Mouse (Mus musculus): ENCODE data around the gene Dnaaf2. TPM values are rescaled to one million over a fixed set of nuclear protein-coding genes. Genes with fewer than 3 reads are reported as not detected.
"Not testable (repeated sequence)": the region's sequence is repeated elsewhere in the genome, so short reads cannot be mapped to it uniquely, and the experiment has no call there.

The Dnaaf2 gene
- total RNA-seq, 2 experiments from 2014 or later: 0.56 to 0.62 TPM

DNA sequence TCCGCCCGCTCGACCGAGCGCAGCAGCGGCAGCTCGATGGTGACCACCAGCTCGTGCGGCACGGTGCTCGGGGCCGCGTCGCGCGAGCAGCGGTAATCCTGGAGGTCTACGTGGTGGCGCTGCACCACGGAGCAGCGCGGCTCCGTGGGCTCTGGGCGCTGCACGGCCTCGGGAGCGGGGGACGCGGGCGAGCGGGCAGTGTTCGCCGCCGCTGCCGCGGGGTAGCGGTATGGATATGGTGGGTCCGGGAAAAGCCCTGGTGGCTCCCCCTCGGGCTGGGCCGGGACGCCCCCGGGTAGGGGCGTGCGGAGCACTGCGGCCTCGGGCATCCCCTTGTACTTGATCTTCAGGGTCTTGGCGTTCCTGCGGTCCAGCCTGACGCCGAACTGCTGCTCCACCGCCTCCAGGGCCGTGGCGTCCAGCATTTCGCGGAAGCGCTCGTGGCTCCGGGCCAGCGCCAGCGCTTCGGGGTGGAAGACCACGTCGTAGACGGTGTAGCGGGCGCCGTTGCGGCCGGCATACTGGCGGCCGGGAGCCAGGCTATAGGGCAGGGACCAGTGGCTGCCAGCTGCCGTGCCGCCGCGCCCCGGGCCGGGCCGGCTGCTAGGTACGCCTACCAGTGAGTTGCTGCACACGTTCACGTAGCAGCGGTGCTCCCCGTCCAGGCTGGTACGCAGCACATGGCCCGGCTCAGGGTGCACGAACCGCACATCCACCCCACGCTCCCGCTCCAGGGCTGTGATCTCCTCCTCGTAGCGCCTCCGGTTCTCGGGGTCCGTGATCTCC lies 658 bp downstream of the Dnaaf2 start:
- DNase-seq: peak; percentile 36

DNA sequence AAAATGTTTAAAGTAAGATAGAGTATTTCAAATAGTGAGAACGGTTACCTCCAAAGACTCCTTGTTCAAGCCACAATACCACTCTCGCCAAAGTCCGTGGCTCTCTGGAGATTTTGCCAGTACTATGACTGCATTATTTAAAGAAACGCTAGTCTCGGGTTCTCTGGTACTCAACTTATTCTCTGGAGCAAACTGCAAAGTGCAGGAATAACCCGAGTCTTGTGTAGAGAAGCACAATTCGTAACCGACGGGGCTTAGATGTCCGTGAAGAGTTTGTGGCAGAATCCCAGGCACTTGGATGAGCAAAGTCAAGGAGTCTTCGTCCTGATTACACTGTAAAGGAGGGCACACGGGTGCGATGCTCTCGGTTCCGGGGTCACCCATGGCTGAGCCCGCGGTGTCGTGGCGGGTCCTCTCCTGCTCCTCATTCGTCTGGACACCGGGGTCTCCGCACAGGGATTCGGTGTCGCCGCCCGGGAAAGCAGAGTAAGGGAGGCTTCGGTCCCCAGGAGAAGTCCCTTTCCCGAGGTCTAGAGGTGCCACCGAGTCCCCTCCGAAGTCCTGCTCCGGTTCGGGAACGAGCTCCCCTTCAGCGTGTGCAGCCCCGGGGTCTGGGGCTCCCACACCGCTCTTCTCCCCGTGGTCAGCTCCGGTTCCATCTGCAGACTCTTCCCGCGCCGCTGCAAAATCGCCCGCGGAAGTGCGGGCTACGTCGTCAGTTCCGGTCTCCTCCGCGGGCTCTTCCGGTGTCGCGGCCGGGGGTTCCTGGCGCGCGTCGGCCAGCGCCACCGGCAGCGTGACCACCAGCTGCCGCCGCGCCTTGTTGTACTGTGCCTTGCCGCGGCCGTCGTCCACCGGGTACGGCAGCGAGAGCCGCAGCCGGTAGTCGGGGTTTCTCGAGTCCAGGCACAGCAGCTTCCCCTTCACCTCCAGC lies 1.5 kb downstream of the Dnaaf2 start, which contains the start of gene Gm49383:
TSS of gene Gm49383 (minus strand) at position 661 of the 934 bp plus-strand sequence.
- peak; percentile 50 for DNase-seq

DNA sequence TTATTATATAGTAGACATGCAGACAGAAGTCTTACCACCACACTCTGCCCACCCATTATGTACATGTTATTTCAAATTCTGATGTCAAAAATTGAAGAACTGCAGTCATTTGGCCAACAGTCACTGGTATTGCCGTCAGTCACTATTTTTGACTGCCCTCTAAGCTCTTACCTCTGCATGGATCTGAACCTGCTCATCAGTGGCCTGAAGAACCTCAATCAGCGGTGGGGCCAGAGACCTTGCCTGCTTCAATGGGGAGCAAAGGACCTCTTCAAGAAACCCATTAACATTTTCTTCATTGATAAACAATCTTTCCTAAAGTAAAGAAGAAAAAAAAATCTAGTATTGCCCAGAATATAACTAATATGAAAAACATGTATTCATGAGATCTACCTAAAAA lies 5.6 kb downstream of the Dnaaf2 start:
- no peak for DNase-seq

DNA sequence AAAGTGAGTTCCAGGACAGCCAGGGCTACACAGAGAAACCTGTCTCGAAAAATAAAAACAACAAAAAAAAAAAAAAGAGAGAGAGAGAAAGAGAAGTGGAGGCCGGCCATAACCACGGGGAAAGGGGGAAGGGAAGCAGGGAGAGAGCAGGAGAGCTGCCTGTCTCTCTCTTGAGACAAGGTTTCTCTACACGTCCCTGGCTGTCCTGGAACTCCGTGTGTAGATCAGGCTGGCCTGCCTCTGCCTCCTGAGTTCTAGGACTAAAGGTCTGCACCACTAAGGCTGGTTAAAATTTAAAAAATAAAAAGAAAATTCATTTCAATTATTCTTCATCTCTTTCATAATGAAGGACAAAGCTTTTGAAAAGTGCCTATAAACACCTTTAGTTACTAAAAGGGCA lies 6.8 kb downstream of the Dnaaf2 start:
- DNase-seq: no peak

DNA sequence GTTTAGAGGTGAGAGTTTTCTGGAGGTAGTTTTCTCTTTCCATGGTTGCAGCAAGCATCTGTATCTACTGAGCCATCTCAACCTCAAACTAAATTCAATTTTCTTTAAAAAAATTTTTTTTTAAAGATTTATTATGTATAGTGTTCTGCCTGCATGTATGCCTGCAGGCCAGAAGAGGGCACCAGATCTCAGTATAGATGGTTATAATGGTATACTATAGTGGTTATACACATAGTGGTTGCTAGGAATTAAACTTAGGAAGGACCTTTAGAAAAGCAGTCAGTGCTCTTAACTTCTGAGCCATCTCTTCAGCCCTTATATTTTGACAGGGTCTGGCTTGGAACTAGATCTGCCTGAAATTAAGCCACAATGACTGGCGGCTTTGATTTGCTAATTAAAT lies 7.7 kb downstream of the Dnaaf2 start:
- DNase-seq: no peak

GRCm38 (mm10) chr12:69190074-69190473 lies 8.2 kb downstream of the Dnaaf2 start:
- no peak for DNase-seq

- DNase-seq: no peak
Observed at GRCm38 (mm10) chr12:69186811-69187471, 11.3 kb downstream of the Dnaaf2 start.

DNA sequence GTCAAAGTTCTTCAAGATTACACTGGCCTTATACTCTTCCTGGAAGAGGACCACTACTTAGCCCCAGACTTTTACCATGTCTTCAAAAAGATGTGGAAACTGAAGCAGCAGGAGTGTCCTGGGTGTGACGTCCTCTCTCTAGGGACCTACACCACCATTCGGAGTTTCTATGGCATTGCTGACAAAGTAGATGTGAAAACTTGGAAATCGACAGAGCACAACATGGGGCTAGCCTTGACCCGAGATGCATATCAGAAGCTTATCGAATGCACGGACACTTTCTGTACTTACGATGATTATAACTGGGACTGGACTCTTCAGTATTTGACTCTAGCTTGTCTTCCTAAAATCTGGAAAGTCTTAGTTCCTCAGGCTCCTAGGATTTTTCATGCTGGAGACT lies 12.9 kb downstream of the Dnaaf2 start:
- no peak for DNase-seq

DNA sequence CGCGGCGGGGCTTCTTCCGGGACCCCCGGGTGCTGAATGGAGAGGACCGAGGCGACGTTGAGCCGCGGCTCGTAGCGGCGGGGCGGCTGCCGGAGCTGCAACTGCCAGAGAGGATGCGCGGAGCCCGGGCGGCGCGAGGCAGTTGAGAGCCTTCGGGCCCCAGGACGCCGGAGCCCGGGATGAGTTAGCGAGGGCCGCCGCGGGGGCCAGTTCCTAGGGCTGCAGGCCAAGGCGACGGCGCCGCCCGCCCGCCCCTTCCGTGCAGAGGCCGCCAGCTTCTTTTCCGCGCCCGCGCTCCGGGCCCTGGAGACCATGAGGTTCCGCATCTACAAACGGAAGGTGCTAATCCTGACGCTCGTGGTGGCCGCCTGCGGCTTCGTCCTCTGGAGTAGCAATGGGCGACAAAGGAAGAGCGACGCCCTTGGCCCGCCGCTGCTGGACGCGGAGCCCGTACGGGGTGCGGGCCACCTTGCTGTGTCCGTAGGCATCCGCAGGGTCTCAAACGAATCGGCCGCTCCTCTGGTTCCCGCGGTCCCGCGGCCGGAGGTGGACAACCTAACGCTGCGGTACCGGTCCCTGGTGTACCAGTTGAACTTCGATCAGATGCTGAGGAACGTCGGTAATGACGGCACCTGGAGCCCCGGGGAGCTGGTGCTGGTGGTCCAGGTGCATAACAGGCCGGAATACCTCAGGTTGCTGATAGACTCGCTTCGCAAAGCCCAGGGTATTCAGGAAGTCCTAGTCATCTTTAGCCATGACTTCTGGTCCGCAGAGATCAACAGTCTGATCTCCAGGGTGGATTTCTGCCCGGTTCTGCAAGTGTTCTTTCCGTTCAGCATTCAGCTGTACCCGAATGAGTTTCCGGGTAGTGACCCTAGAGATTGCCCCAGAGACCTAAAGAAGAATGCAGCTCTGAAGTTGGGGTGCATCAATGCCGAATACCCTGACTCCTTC lies 13.6 kb downstream of the Dnaaf2 start:
- peak; percentile 62 for DNase-seq

DNA sequence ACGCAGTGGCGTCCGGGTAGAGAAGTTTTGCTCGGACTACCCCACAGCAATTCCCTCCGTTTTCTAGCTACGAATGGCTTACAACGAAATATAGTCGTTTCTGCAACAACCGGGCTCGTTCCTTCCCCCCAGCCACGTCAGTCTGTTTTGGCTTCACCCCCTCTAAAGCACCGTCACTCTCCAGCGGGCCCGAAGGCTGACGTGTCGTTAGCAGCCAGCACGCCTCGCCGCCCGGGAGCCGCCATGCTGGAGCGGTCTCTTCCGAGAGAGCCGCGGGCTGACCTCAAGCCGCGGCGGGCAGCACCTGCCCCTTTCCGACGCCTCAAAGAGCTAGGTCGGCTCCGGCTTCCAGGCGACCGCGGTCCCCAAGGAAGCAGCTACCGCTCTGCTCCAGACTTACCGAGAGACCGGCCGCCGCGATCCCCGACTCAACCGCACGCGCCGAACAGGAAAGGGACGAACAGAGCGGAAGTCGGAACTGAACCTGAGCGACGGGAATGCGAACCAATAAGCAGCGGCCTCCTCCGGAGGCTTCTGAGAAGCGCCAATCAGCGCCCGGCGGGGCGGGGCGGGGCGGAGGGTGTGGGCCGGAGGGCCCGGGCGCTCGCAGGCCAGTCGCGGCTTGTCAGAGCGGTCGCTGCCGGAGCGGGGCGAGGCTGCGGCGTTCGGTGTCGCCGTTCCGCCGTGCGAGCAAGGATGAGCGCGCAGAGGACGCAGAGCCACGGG lies 14.5 kb downstream of the Dnaaf2 start, which contains the start of the genes Rpl36al and Mgat2:
TSS of gene Rpl36al (minus strand) at position 501 of the 726 bp plus-strand sequence.
TSS of gene Mgat2 (plus strand) at position 575 of the 726 bp plus-strand sequence.
- peak; percentile 98 for DNase-seq

DNA sequence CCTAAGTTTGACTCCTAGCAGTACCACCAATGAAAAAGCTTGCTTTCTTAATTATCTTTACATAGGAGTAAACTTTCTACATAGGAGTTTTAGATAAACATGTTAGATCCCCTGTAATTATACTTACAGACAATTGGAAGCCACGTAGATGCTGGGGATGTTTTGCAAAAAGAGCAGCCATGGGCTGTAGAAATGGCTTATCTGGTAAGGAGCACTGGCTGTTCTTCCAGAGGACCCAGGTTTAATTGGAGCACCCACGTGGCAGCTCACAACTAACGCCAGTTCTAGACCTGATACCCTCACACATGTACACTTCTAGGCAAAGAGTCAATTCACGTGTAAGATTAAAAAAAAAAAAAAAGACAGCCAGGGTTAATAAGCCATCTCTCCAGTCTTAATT lies 16.4 kb downstream of the Dnaaf2 start:
- DNase-seq: no peak

GRCm38 (mm10) chr12:69179371-69179770 lies 18.9 kb downstream of the Dnaaf2 start:
- DNase-seq: no peak

- DNase-seq: no peak
Observed at GRCm38 (mm10) chr12:69177526-69177925, 20.7 kb downstream of the Dnaaf2 start.

DNA sequence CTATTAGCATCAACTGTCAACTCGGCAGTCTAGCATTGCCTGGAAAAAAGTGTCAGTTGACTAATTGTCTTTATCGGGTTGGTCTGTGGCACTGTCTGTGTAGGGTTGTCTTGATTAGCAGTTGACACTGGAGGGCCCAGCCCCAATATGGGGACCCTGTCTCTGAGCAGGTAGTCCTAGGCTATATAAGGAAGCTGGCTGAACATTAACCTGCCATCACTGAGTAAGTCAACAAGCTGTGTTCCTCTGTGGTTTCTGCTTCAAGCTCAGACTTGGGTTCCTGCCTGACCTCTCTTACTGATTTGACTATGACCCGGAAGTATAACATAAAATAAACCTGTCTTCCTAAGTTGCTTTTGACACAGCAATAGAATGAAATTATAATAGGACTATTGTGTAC lies 22.3 kb downstream of the Dnaaf2 start:
- DNase-seq: no peak

DNA sequence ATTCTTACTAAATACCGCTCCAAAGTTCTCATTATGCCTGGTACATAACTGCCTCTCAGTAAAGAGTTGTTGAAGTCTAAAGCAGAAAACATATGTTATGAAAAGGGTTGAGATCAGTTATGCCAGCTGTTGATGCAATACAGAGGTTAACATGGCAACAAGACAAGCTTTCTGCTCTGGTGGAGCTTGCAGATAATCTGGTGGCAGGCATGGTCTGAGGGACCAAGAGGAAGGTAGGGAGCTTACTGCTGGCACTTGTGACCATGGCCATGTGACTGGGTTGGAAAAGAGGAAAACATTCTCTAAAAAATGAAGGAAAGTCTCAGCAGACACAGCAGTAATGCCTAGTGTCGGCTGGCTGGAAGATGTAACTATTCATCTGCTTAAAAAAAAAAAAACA lies 26.9 kb downstream of the Dnaaf2 start:
- DNase-seq: no peak

- peak; percentile 80 for DNase-seq
Observed at GRCm38 (mm10) chr12:69168461-69169106, 29.6 kb downstream of the Dnaaf2 start, which contains the start of gene Lrr1. Lrr1 (plus strand) TSS chr12:69168814.

- no peak for DNase-seq
Observed at GRCm38 (mm10) chr12:69167656-69168460, 30.4 kb downstream of the Dnaaf2 start.

GRCm38 (mm10) chr12:69166861-69167581 lies 31.2 kb downstream of the Dnaaf2 start:
- DNase-seq: not testable (repeated sequence)

All from gastrocnemius, postnatal 25 days (tissue).